Mouse (Mus musculus) midbrain, postnatal 0 days (tissue): Measurements from ENCODE around the gene Mrtfa. TPM values are rescaled to one million over a fixed set of nuclear protein-coding genes. Genes with fewer than 3 reads are reported as not detected.

Experiments used
- ATAC-seq: fragments of 200-750 bp; cut with Nextera tagmentation; 2 replicates; pipeline ENCODE4 v1.8.0; 2017; ENCODE audit warnings: moderate number of reproducible peaks, mild to moderate bottlenecking, moderate TSS enrichment, moderate library complexity; ENCODE audit not compliant: low FRiP score
- DNase-seq: peaks from one replicate; pipeline ENCODE4 v3.0.0-alpha.2; 2015; ENCODE audit warnings: low spot score
- H3K27ac ChIP-seq: fragments of 300-500 bp; sonication (generic); 2 replicates; pipeline ENCODE4 v1.5.1; 2014; ENCODE audit warnings: low read depth, mild to moderate bottlenecking, low read length, mixed read lengths
- H3K27me3 ChIP-seq: fragments of 300-500 bp; sonication (generic); 2 replicates; pipeline ENCODE4 v1.6.1; 2014; ENCODE audit warnings: low read length, control low read depth, mixed read lengths; ENCODE audit not compliant: insufficient read depth
- H3K36me3 ChIP-seq: fragments of 300-500 bp; sonication (generic); 2 replicates; pipeline ENCODE4 v1.6.1; 2014; ENCODE audit warnings: low read length, control low read depth, mixed read lengths; ENCODE audit not compliant: insufficient read depth
- H3K4me1 ChIP-seq: fragments of 300-500 bp; sonication (generic); 2 replicates; pipeline ENCODE4 v1.6.1; 2014; ENCODE audit warnings: mild to moderate bottlenecking, control low read depth, antibody characterized with exemption, low read length, mixed read lengths; ENCODE audit not compliant: insufficient read depth
- H3K4me2 ChIP-seq: fragments of 300-500 bp; sonication (generic); 2 replicates; pipeline ENCODE4 v1.6.1; 2014; ENCODE audit warnings: low read depth, mild to moderate bottlenecking, low read length, mixed read lengths; ENCODE audit not compliant: poor library complexity, severe bottlenecking
- H3K4me3 ChIP-seq: fragments of 300-500 bp; sonication (generic); 2 replicates; pipeline ENCODE4 v1.5.1; 2014; ENCODE audit warnings: low read depth, mild to moderate bottlenecking, low read length, moderate library complexity
- H3K9ac ChIP-seq: fragments of 300-500 bp; sonication (generic); replicated peaks from 2 replicates; pipeline ENCODE4 v1.6.1; 2014; ENCODE audit warnings: mild to moderate bottlenecking, low read length, moderate library complexity, mixed read lengths; ENCODE audit not compliant: poor library complexity, severe bottlenecking
- H3K9me3 ChIP-seq: fragments of 300-500 bp; sonication (generic); 2 replicates; pipeline ENCODE4 v1.6.1; 2016; ENCODE audit warnings: low read length, control low read depth
- CTCF ChIP-seq: IDR thresholded peaks from 2 replicates; pipeline ENCODE4 v1.5.1; 2016; ENCODE audit warnings: antibody characterized with exemption, mild to moderate bottlenecking
- WGBS: fragments of 180-500 bp; shearing (Covaris S2); extraction: QIAGEN DNeasy Blood & Tissue Kit; methylation state at CpG from one replicate; pipeline ENCODE4 v1.1.7; 2014; 5-methylcytosine and 5-hydroxymethylcytosine counted together
- polyA plus RNA-seq: library from polyadenylated mRNA; unstranded; fragments of >200 nt; fragmentation: Nextera tagmentation; extraction: Ambion mirVana; gene quantifications from 2 replicates; pipeline ENCODE4 v1.2.1, GENCODE M21; 2015
- total RNA-seq: library from RNA; depleted of rRNA; stranded (reverse); fragments of >200 nt; gene quantifications from 2 replicates; pipeline ENCODE4 v1.2.3, GENCODE M21; 2014

The Mrtfa gene
- total and polyA plus RNA-seq, 2 experiments from 2014 or later = 22.6 to 44.1 TPM

- Histone ChIP-seq H3K4me3 (no peak overlapping the region), H3K4me2 (no peak overlapping the region), H3K9ac (no peak overlapping the region), H3K27me3 (no peaks in the 10 kb centered on the region), H3K4me1 (peaks cover 7% of the 10 kb centered on the region; the same call in 1 of the 2 replicates), H3K36me3 (no peaks in the 10 kb centered on the region), H3K27ac (no peak overlapping the region), H3K9me3 (no peaks in the 10 kb centered on the region)
- WGBS = 74% methylated on average over 11 of the region's 11 CpGs
- DNase-seq = no peak
- no peak for ATAC-seq
- no peak for TF ChIP-seq CTCF
Measured at GRCm38 (mm10) chr15:81141956-81142576, 48.5 kb downstream of the Mrtfa start.

DNA sequence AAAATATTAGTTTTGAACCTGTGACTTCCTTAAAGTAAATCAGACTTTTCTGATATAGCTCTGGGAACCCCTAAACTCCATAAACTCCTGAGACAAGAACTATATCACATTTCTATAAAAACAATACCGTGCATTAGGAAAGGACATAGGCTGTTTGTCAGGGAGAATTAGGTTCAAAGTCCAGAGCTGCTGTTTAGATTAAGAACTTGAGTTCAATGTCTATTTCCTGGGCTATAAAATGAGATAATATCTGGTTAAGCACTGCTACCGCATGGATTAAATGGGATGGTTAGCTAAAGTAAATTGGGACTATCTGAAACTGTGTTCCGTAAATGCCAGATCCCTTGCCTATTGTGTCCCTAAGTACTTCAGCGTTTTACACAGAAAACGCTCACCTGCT, 50.6 kb downstream of the Mrtfa start:
- no peak overlapping the region for H3K4me2 ChIP-seq
- H3K9me3 ChIP-seq = no peaks in the 10 kb centered on the region
- peaks cover 7% of the 10 kb centered on the region; the same call in 1 of the 2 replicates for H3K4me1 ChIP-seq
- no peak for TF ChIP-seq CTCF
- DNase-seq = no peak
- no peaks in the 10 kb centered on the region for H3K27me3 ChIP-seq
- no peak overlapping the region for H3K9ac ChIP-seq
- no peak overlapping the region for H3K4me3 ChIP-seq
- ATAC-seq = no peak
- 82% methylated on average over 5 of the region's 5 CpGs for WGBS
- H3K27ac ChIP-seq = no peak overlapping the region
- no peaks in the 10 kb centered on the region for H3K36me3 ChIP-seq

DNA sequence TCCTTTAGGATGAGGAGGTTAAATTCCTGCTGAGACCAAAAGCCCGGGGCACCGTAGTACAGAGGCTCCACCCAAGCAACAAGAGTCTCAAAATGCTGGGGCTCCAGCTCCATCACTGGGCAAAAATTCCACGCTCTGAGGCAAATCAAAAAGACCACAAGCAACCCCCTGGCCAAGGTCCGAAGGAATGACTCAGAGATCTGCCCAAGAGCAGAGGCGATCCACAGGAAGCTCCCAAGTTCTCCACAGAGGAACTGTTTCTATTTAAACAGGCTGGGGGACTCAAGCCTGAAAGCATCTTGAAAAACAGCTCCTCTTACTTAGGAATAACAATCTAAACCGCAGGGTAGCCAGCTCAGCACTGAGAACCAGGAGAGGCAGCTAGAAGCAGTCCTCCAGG, 53.3 kb downstream of the Mrtfa start:
- no peak overlapping the region for H3K9ac ChIP-seq
- DNase-seq (no peak), ATAC-seq (no peak)
- no peak for TF ChIP-seq CTCF
- 37% methylated on average over 6 of the region's 6 CpGs for WGBS
- H3K27ac ChIP-seq = no peak overlapping the region
- no peak overlapping the region for H3K4me2 ChIP-seq
- H3K4me1 ChIP-seq = peaks cover 7% of the 10 kb centered on the region; the same call in 1 of the 2 replicates
- no peaks in the 10 kb centered on the region for H3K27me3 ChIP-seq
- H3K36me3 ChIP-seq = no peaks in the 10 kb centered on the region
- no peak overlapping the region for H3K4me3 ChIP-seq
- H3K9me3 ChIP-seq = no peaks in the 10 kb centered on the region

GRCm38 (mm10) chr15:81133781-81134180, 56.8 kb downstream of the Mrtfa start:
- Histone ChIP-seq H3K27ac (no peak overlapping the region), H3K9me3 (no peaks in the 10 kb centered on the region), H3K4me2 (no peak overlapping the region), H3K9ac (no peak overlapping the region), H3K27me3 (no peaks in the 10 kb centered on the region), H3K4me3 (no peak overlapping the region), H3K4me1 (no peaks in the 10 kb centered on the region; the same call in 1 of the 2 replicates), H3K36me3 (no peaks in the 10 kb centered on the region)
- ATAC-seq (no peak), DNase-seq (no peak)
- WGBS = 95% methylated on average over 2 of the region's 2 CpGs
- no peak for TF ChIP-seq CTCF

- 95% methylated on average over 5 of the region's 5 CpGs for WGBS
- no peaks in the 10 kb centered on the region for H3K9me3 ChIP-seq
- H3K4me2 ChIP-seq = no peak overlapping the region
- TF ChIP-seq CTCF = no peak
- no peaks in the 10 kb centered on the region for H3K27me3 ChIP-seq
- DNase-seq = no peak
- H3K36me3 ChIP-seq = no peaks in the 10 kb centered on the region
- no peak for ATAC-seq
- H3K4me1 ChIP-seq = no peaks in the 10 kb centered on the region; the same call in 1 of the 2 replicates
- H3K27ac ChIP-seq = no peak overlapping the region
- H3K4me3 ChIP-seq = no peak overlapping the region
- no peak overlapping the region for H3K9ac ChIP-seq
Measured at GRCm38 (mm10) chr15:81131152-81131551, 59.4 kb downstream of the Mrtfa start.

DNA sequence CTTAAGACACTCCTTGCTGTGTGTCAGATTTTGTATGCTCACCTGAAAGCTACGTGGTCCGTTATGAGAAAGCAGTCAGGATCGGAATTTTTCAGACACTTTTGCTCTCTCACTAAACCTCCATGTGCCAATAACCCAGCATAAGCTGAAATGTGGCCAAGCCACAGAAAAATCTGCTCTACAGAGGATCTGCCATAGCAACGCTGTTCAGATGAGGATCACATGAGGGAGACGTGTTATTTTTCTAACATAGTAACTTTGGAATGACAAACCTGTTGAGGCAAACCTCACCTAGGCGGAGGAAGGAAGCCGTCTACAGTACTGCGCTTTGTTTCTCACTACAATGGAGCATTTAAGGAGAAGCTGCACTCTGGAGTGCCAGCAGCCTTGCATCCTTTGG, 60.6 kb downstream of the Mrtfa start:
- Histone ChIP-seq H3K4me3 (no peak overlapping the region), H3K36me3 (no peaks in the 10 kb centered on the region), H3K4me2 (no peak overlapping the region), H3K9me3 (no peaks in the 10 kb centered on the region), H3K9ac (no peak overlapping the region), H3K4me1 (no peaks in the 10 kb centered on the region; the same call in 1 of the 2 replicates), H3K27ac (no peak overlapping the region), H3K27me3 (no peaks in the 10 kb centered on the region)
- 81% methylated on average over 8 of the region's 8 CpGs for WGBS
- ATAC-seq = no peak
- no peak for DNase-seq
- TF ChIP-seq CTCF = no peak
